Mouse (Mus musculus) hindbrain, embryonic 10.5 days (tissue): Measurements from ENCODE around the gene Hs3st3a1. TPM values are rescaled to one million over a fixed set of nuclear protein-coding genes. Genes with fewer than 3 reads are reported as not detected.

Experiments used
- DNase-seq: peaks from one replicate; pipeline ENCODE4 v3.0.0-alpha.2; 2017; ENCODE audit warnings: low spot score
- H3K27ac ChIP-seq: fragments of 300-500 bp; sonication (generic); 2 replicates; pipeline ENCODE4 v1.5.1; 2016; ENCODE audit warnings: mild to moderate bottlenecking, moderate library complexity
- H3K27me3 ChIP-seq: fragments of 300-500 bp; sonication (generic); 2 replicates; pipeline ENCODE4 v1.6.1; 2016; ENCODE audit warnings: mild to moderate bottlenecking; ENCODE audit not compliant: poor library complexity, insufficient read depth, severe bottlenecking
- H3K36me3 ChIP-seq: fragments of 300-500 bp; sonication (generic); 2 replicates; pipeline ENCODE4 v1.6.1; 2016; ENCODE audit warnings: mild to moderate bottlenecking, moderate library complexity
- H3K4me1 ChIP-seq: fragments of 300-500 bp; sonication (generic); replicated peaks from 2 replicates; pipeline ENCODE4 v1.6.1; 2016; ENCODE audit warnings: mild to moderate bottlenecking
- H3K4me3 ChIP-seq: fragments of 300-500 bp; sonication (generic); 2 replicates; pipeline ENCODE4 v1.5.1; 2016; ENCODE audit warnings: mild to moderate bottlenecking, moderate library complexity
- H3K9me3 ChIP-seq: fragments of 300-500 bp; sonication (generic); 2 replicates; pipeline ENCODE4 v1.6.1; 2016; ENCODE audit warnings: mild to moderate bottlenecking, moderate library complexity
- WGBS: fragments of 180-500 bp; shearing (Covaris S2); methylation state at CpG from one replicate; pipeline ENCODE4 v1.1.7; 2016; 5-methylcytosine and 5-hydroxymethylcytosine counted together
- polyA plus RNA-seq: library from polyadenylated mRNA; unstranded; fragments of >200 nt; fragmentation: Nextera tagmentation; extraction: Ambion mirVana; gene quantifications from 2 replicates; pipeline ENCODE4 v1.2.1, GENCODE M21; 2016

The Hs3st3a1 gene
- polyA plus RNA-seq, result 1.6 and 1.7 TPM in 2 replicates

- peaks cover 37% of the 10 kb centered on the region for H3K4me1 ChIP-seq
- WGBS, result under 1% methylated on average over 36 of the region's 36 CpGs
- H3K36me3 ChIP-seq, result no peaks in the 10 kb centered on the region
- H3K27me3 ChIP-seq, result peaks cover 48% of the 10 kb centered on the region
- H3K9me3 ChIP-seq, result no peaks in the 10 kb centered on the region
- peak; percentile 86 for DNase-seq
- peak within 1 kb of the TSS; percentile 80 for H3K4me3 ChIP-seq
- peak within 1 kb of the TSS; percentile 91 for H3K27ac ChIP-seq
Observed at GRCm38 (mm10) chr11:64434611-64435545, at the start of gene Hs3st3a1. Hs3st3a1 (plus strand) TSS chr11:64435332.

DNA sequence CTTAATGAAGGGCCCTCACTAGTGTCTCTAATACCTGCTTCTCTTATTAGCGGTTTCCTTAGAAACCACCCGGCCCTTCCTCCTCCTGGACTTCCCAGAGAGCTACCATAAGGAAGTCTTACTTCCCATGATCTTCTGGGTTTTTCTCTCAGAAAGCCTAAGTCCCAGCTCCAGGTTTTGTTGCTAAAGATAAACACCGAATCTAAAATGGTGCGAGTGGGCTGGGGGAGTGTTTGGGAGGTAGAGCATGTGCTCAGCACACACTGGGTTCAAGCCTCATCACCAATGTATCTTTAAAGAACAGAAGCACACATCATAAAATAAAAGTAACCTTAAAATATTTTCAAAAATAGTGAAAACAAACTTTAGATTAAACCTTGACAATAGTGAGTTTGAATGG is 48.8 kb upstream of the Hs3st3a1 start:
- no peak for DNase-seq
- Histone ChIP-seq H3K9me3 (no peaks in the 10 kb centered on the region), H3K4me3 (no peak overlapping the region), H3K36me3 (no peaks in the 10 kb centered on the region), H3K27ac (no peak overlapping the region), H3K27me3 (no peaks in the 10 kb centered on the region), H3K4me1 (no peaks in the 10 kb centered on the region)
- WGBS, result 92% methylated on average over 4 of the region's 4 CpGs

DNA sequence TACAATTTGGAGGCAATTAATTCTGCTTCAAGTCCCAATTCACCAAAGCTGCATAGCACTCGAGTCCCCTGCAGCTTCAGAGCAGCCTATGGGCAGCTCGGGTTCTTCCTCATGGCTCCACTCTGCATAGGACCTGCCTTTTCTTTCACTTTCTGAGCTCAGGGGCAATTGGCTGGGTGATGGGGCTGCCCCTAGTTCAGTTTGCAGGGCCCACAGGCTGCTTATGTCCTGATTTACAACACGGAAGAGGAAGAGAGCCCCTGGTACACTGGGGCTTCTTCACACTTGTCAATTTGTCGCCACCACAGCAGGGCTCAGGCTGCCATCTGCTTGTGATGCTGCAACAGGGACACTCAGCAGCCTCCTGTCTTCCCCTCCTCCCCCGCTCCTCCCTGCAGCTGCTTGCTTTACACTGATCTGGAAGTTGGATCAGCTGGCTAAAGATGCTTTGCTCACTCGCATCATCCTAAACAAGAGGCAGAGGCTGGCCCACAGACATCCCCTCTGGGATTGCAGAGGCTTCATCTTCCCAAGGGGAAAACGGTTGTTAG is 38.7 kb upstream of the Hs3st3a1 start:
- peak; percentile 68 for DNase-seq
- peaks cover 3% of the 10 kb centered on the region; the same call in 1 of the 2 replicates for H3K9me3 ChIP-seq
- peak overlapping the region; percentile 69 for H3K27ac ChIP-seq
- WGBS, result 12% methylated on average over 7 of the region's 7 CpGs
- H3K36me3 ChIP-seq, result no peaks in the 10 kb centered on the region
- peaks cover 35% of the 10 kb centered on the region for H3K27me3 ChIP-seq
- H3K4me1 ChIP-seq, result peaks cover 44% of the 10 kb centered on the region
- H3K4me3 ChIP-seq, result peak overlapping the region; percentile 25

- Histone ChIP-seq H3K36me3 (no peaks in the 10 kb centered on the region), H3K4me1 (peaks cover 50% of the 10 kb centered on the region), H3K27ac (peak overlapping the region; percentile 69), H3K9me3 (peaks cover 3% of the 10 kb centered on the region; the same call in 1 of the 2 replicates), H3K27me3 (peaks cover 38% of the 10 kb centered on the region), H3K4me3 (peak overlapping the region; percentile 25; the same call in 1 of the 2 replicates)
- 64% methylated on average over 6 of the region's 6 CpGs for WGBS
- no peak for DNase-seq
Observed at GRCm38 (mm10) chr11:64396949-64397348, 38.2 kb upstream of the Hs3st3a1 start.

DNA sequence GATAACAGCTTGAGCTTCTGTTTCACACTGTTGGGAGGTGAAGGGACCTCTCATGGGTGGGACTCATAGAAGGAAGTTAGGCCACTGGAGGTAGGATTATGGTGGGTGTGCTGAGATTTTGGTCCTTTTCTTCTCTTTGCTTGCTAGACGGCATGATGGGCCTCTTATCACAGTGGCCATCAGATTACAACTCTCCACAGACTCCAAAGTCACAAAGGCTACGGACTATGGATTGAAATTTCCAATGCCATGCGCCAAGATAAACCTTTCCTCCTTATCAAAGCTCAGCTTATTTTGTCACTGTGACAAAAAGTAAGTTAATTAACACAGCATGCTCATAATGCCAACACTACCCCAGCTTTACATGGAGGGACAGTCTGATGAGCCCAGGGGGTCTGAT is 37.5 kb upstream of the Hs3st3a1 start:
- H3K27ac ChIP-seq, result peak overlapping the region; percentile 69; the same call in 1 of the 2 replicates
- H3K4me3 ChIP-seq, result no peak overlapping the region
- peaks cover 3% of the 10 kb centered on the region; the same call in 1 of the 2 replicates for H3K9me3 ChIP-seq
- peaks cover 52% of the 10 kb centered on the region for H3K4me1 ChIP-seq
- WGBS, result 89% methylated on average over 3 of the region's 3 CpGs
- peaks cover 41% of the 10 kb centered on the region for H3K27me3 ChIP-seq
- no peaks in the 10 kb centered on the region for H3K36me3 ChIP-seq
- DNase-seq, result no peak

DNA sequence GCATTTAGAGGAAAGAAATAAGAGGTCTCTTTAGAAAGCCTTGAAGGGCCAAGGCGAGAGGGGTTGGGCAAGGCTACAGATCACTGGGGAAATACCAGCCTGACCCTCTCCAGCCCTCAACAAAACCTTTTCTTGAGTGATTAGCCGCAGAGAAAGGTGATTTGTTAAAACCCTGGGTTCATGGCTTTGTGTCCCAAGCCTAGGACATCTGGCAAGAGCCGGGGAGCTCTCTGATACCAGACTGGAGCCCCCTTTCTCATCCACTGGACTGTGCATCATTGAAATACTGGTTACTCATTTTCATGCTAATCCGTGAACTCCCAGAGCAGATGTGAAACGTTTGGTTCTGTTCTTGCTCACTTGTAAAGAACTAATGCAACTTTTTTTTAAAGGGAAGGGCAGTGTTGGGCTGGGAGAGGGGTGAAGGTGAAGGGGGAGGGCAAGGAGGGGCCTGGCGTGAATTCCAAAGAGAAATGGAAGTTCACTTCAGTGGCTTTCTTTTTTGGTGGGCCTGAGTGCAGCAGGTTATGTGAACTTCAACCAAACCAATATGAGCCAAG is 34.5 kb upstream of the Hs3st3a1 start:
- 34% methylated on average over 6 of the region's 6 CpGs for WGBS
- peaks cover 47% of the 10 kb centered on the region for H3K4me1 ChIP-seq
- H3K36me3 ChIP-seq, result no peaks in the 10 kb centered on the region
- peak overlapping the region; percentile 69; the same call in 1 of the 2 replicates for H3K27ac ChIP-seq
- peaks cover 44% of the 10 kb centered on the region for H3K27me3 ChIP-seq
- H3K9me3 ChIP-seq, result no peaks in the 10 kb centered on the region
- H3K4me3 ChIP-seq, result no peak overlapping the region
- peak; percentile 57 for DNase-seq

DNA sequence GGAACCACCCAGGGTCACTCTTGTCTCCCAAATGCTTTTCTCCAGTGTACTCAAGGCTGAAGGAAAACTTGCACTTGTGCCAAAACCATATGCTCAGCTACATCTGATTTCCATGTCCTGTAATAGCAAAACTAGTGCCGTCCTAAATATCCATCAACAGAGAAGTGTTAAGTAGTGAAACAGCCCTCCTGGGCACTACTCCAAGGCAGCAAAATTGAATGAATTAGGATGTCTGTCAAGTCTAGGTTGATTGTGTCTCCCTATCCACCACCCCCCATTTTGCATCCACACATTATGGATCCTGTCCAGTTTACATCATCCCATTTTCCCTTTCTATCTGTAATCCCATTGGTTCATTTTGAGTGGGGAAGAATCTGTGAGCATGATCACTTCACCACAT is 16.2 kb upstream of the Hs3st3a1 start:
- Histone ChIP-seq H3K27ac (no peak overlapping the region), H3K4me3 (no peak overlapping the region), H3K27me3 (no peaks in the 10 kb centered on the region), H3K36me3 (no peaks in the 10 kb centered on the region), H3K9me3 (no peaks in the 10 kb centered on the region), H3K4me1 (no peaks in the 10 kb centered on the region)
- DNase-seq, result no peak
- WGBS, result 92% methylated on average over 1 of the region's 1 CpGs

DNA sequence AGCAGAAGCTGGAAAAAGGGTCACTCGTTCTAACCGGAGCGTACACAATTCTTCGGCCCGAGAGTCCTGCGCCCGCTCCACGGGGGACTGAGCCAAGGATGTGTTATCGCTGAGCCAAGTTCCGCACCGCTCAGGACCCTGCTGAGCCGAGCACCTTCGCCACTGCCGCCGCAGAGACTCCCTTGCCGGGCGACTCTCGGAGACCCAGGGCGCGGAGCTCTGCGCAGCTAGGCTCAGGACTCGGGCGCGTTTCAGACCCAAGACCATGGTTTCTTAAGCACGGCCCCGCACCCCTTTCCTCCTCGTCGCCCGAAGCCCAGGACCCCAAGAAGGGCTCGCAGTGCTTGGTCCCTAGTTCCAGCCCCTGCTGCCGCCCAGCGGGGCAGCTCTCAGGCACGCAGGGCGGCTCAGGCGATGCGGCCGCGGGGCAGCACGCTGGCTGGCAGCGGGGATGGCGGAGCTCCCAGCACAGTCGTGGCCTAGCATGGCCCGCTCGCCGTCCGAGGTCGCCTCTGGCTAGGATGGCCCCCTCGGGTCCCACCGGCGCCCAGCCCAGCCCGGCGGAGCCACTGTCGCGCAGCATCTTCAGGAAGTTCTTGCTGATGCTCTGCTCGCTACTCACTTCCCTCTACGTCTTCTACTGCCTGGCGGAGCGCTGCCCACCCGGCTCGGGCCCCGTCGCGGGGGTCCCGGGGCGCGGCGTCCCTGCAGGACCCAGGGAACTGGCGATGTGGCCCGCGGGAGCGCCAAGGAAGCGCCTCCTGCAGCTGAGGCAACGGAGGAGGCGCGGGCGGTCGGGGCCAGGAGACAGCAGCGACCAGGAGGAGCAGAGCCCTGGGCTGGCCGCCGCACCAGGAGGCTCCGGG is 647 bp downstream of the Hs3st3a1 start:
- no peaks in the 10 kb centered on the region for H3K36me3 ChIP-seq
- peaks cover 40% of the 10 kb centered on the region for H3K4me1 ChIP-seq
- no peaks in the 10 kb centered on the region for H3K9me3 ChIP-seq
- peak; percentile 73 for DNase-seq
- under 1% methylated on average over 81 of the region's 81 CpGs for WGBS
- peak overlapping the region; percentile 91 for H3K27ac ChIP-seq
- H3K27me3 ChIP-seq, result peaks cover 57% of the 10 kb centered on the region
- peak overlapping the region; percentile 80 for H3K4me3 ChIP-seq

GRCm38 (mm10) chr11:64436412-64436727 is 1.2 kb downstream of the Hs3st3a1 start, which contains the start of gene F930015N05Rik:
F930015N05Rik (minus strand) TSS chr11:64436653.
- no peaks in the 10 kb centered on the region for H3K9me3 ChIP-seq
- peaks cover 60% of the 10 kb centered on the region for H3K27me3 ChIP-seq
- H3K4me3 ChIP-seq, result peak within 1 kb of the TSS; percentile 80
- no peaks in the 10 kb centered on the region for H3K36me3 ChIP-seq
- WGBS, result under 1% methylated on average over 24 of the region's 24 CpGs
- no peak for DNase-seq
- H3K27ac ChIP-seq, result peak within 1 kb of the TSS; percentile 91
- peaks cover 40% of the 10 kb centered on the region for H3K4me1 ChIP-seq

DNA sequence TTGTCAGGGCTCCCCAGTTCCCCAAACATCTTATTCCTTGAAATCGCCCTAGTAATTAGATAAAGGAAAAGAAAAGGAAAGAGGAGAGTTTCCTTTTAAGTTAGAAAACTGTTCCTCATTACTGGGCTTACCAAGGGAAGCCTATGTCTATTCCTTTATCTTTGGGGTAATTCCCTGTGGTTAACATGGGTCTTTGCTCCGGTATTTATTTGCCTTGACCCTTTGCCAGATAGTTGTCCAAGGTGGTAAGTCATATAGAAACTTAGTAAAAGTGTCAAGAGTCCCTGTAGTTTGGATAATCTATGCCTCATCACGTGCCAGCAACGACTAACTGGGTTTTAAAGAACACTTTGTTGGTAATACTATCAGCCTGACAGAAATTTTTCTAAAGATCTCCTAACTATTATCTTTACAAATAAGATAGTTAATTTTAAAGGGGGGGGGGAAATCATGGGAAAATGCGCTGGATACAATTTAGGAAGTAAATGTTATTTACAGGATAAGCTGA is 1.7 kb downstream of the Hs3st3a1 start:
- Histone ChIP-seq H3K36me3 (no peaks in the 10 kb centered on the region), H3K9me3 (no peaks in the 10 kb centered on the region), H3K27me3 (peaks cover 60% of the 10 kb centered on the region), H3K4me3 (peak overlapping the region; percentile 80), H3K27ac (peak overlapping the region; percentile 91), H3K4me1 (peaks cover 40% of the 10 kb centered on the region)
- WGBS, result 18% methylated on average over 5 of the region's 5 CpGs
- no peak for DNase-seq

DNA sequence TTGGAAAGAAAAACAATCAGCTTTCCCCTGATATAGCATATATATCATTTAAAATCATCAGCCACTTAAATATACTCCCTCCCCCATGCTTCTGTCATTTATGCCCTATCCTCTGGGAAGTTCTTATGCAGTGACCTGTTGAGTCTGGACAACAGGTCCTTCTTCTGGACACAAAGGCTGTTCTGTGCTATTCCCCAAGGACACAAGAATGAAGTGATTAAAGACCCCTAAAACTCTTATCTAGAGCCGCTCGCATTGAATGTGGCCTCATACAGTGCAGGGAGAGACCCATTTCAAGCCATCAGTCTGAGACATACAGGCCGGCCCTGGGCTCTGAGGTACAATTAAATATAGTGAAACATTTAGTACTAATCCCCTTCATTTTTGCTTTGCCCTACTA is 2.6 kb downstream of the Hs3st3a1 start:
- WGBS, result 29% methylated on average over 3 of the region's 3 CpGs
- Histone ChIP-seq H3K36me3 (no peaks in the 10 kb centered on the region), H3K27ac (no peak overlapping the region), H3K9me3 (no peaks in the 10 kb centered on the region), H3K4me3 (peak overlapping the region; percentile 33), H3K4me1 (peaks cover 43% of the 10 kb centered on the region), H3K27me3 (peaks cover 56% of the 10 kb centered on the region)
- DNase-seq, result no peak

DNA sequence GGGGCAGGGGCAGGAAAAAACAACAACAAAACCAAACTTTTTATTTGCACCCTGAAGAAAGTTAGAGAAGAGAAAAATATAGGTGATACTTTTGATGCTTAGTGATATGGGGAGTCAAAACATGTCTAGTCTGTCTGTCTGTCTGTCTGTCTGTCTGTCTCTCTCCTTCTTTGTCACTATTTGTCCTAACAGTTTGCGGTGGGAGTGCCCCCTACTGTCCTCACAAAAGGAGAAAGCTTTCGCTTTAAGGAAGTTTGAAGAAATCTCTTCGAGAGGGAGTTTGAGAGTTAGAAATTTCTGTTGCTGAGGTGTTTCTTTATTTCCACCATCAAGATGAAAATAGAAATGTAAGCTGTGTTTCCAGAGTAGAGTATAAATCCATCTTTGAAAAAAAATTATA is 3.8 kb downstream of the Hs3st3a1 start:
- no peak overlapping the region for H3K4me3 ChIP-seq

More for the DNA sequence above, 3.8 kb downstream of the Hs3st3a1 start:
- H3K4me1 ChIP-seq, result peaks cover 43% of the 10 kb centered on the region
- H3K9me3 ChIP-seq, result no peaks in the 10 kb centered on the region
- no peak for DNase-seq
- no peaks in the 10 kb centered on the region for H3K36me3 ChIP-seq
- H3K27me3 ChIP-seq, result peaks cover 59% of the 10 kb centered on the region
- no peak overlapping the region for H3K27ac ChIP-seq
- WGBS, result 16% methylated on average over 3 of the region's 3 CpGs
